Mouse (Mus musculus) liver, adult 2 months (tissue): ENCODE data around the gene Klk8. TPM values are rescaled to one million over a fixed set of nuclear protein-coding genes. Genes with fewer than 3 reads are reported as not detected.

Experiments
- DNase-seq: peaks from one replicate; pipeline ENCODE4 v3.0.0-alpha.2; 2011; ENCODE audit warnings: low read depth, low spot score; ENCODE audit errors: extremely low read depth
- H3K27ac ChIP-seq: fragments of 200-500 bp; replicated peaks from 2 replicates; pipeline ENCODE4 v1.5.1; 2012; ENCODE audit warnings: low read depth, mild to moderate bottlenecking, control low read depth, inconsistent platforms, low read length; ENCODE audit not compliant: insufficient read depth
- H3K27me3 ChIP-seq: fragments of 200-500 bp; 2 replicates; pipeline ENCODE4 v1.6.1; 2012; ENCODE audit warnings: mild to moderate bottlenecking, moderate library complexity, low read length, inconsistent platforms; ENCODE audit not compliant: control insufficient read depth, insufficient read depth
- H3K36me3 ChIP-seq: fragments of 200-500 bp; 2 replicates; pipeline ENCODE4 v1.6.1; 2012; ENCODE audit warnings: low read length, inconsistent platforms; ENCODE audit not compliant: control insufficient read depth, insufficient read depth
- H3K4me1 ChIP-seq: fragments of 200-500 bp; 2 replicates; pipeline ENCODE4 v1.6.1; 2011; ENCODE audit warnings: low read length; ENCODE audit not compliant: control insufficient read depth, insufficient read depth
- H3K4me3 ChIP-seq: fragments of 200-500 bp; 2 replicates; pipeline ENCODE4 v1.5.1; 2011; ENCODE audit warnings: low read depth, mild to moderate bottlenecking, control low read depth, low read length, moderate library complexity; ENCODE audit not compliant: insufficient read depth
- H3K79me2 ChIP-seq: fragments of 200-500 bp; 2 replicates; pipeline ENCODE4 v1.6.1; 2012; ENCODE audit warnings: inconsistent platforms, mild to moderate bottlenecking, low read length, moderate library complexity; ENCODE audit not compliant: control insufficient read depth, insufficient read depth
- H3K9ac ChIP-seq: fragments of 200-500 bp; 2 replicates; pipeline ENCODE4 v1.6.1; 2012; ENCODE audit warnings: low read depth, mild to moderate bottlenecking, control low read depth, inconsistent platforms, low read length
- CTCF ChIP-seq: fragments of 200-500 bp; IDR thresholded peaks from 2 replicates; pipeline ENCODE4 v1.5.1; 2011; ENCODE audit warnings: low read depth, low read length, control low read depth
- POLR2A ChIP-seq: fragments of 200-500 bp; IDR thresholded peaks from 2 replicates; pipeline ENCODE4 v1.6.1; 2011; ENCODE audit warnings: low read length, control low read depth; ENCODE audit not compliant: insufficient read depth; ENCODE audit errors: extremely low read depth
- WGBS: fragments of 180-500 bp; shearing (Covaris S2); methylation state at CpG from one replicate; pipeline ENCODE4 v1.1.7; 2018; 5-methylcytosine and 5-hydroxymethylcytosine counted together
- polyA plus RNA-seq: library from polyadenylated mRNA; depleted of rRNA; stranded (reverse); fragments of >200 nt; gene quantifications from 2 replicates; pipeline ENCODE4 v1.2.3, GENCODE M21; 2012; rRNA removed
- total RNA-seq: library from RNA; depleted of rRNA; stranded (reverse); fragments of >200 nt; gene quantifications from 2 replicates; pipeline ENCODE4 v1.2.3, GENCODE M21; 2014; rRNA removed

Gene Klk8
- total RNA-seq (0.65 and 1.1 TPM in 2 replicates), polyA plus RNA-seq (0.31 TPM in 1 of 2 replicates, not detected in the other)

DNA sequence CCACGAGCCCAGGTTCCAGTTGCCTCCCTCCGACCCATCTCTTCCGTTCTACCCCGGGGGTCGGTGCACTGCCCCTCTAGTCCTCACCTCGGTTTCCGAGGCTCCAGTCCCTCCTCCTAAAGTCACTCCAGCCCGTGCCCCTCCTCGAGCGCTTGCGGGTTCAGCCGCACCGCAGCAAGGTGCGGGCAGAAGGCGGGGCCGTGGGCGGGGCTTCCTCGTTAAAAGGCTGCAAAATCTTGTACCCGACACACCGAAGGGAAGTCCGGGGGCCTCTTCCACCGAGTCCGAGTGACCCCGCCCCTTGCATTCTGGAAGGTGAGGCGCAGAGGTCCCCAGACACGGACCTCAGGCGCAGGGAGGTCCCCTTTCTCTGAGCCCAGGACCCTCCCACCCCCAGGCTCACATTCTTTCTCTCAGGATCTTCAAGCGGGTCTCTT, at the start of gene Klk8:
Gene Klk8 (plus strand): TSS at position 245 of the 437 bp plus-strand sequence.
- H3K4me1 ChIP-seq = no peaks in the 10 kb centered on the region
- no peak for DNase-seq
- TF ChIP-seq CTCF (no peak), POLR2A (no peak)
- no peaks in the 10 kb centered on the region for H3K79me2 ChIP-seq
- 1% methylated on average over 28 of the region's 28 CpGs for WGBS
- no peak within 1 kb of the TSS for H3K9ac ChIP-seq
- no peak within 1 kb of the TSS for H3K27ac ChIP-seq
- H3K36me3 ChIP-seq = no peaks in the 10 kb centered on the region
- H3K4me3 ChIP-seq = peak within 1 kb of the TSS; percentile 34
- 0 out of 2 replicates have a peak, but pooled peaks cover 3% of the 10 kb centered on the region for H3K27me3 ChIP-seq

DNA sequence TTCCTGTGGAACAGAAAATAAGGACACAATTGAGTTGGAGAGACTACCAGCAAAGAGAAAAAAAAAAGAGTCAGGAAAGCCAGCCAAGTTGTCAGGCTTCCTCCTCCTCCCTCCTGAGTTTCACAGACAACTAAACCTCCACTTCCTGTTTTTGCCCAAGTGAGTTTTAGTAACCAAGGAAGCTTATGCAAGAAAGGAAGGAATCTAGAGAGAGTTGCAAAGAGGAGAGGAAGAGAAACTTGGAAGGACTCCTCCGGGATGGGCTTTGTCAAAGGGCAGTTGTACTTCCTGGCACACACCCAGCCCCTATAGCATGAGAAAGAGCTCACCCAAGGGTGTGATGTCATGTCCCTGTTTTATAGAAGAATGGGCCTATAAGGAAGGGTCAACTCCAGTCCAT, 49.6 kb upstream of the Klk8 start:
- H3K4me3 ChIP-seq = no peak overlapping the region
- no peaks in the 10 kb centered on the region for H3K79me2 ChIP-seq
- H3K9ac ChIP-seq = no peak overlapping the region
- DNase-seq = peak; percentile 41
- no peaks in the 10 kb centered on the region for H3K36me3 ChIP-seq
- H3K4me1 ChIP-seq = no peaks in the 10 kb centered on the region
- H3K27me3 ChIP-seq = no peaks in the 10 kb centered on the region
- 64% methylated on average over 1 of the region's 1 CpGs for WGBS
- TF ChIP-seq POLR2A = no peak
- no peak for TF ChIP-seq CTCF
- no peak overlapping the region for H3K27ac ChIP-seq

DNA sequence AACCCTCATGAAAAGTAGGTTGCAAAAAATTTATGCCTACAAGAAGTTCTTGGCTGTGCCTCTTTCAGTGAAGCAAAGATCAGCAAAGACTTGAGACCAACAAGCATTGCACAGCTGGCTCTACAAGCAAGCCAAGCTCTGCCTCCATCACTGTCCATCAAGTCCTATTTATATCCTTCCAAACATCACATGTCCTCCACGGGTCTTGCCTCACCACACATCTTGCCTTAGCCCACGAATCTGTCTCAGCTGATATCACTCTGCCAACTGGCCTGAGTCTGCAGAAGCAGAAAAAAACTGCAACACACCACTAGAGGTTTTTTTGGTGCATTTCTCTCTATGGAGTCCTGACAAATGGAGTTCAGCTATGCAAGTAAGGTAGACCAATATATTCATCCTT, 44.6 kb upstream of the Klk8 start:
- DNase-seq = no peak
- Histone ChIP-seq H3K4me3 (no peak overlapping the region), H3K27me3 (no peaks in the 10 kb centered on the region), H3K36me3 (no peaks in the 10 kb centered on the region), H3K79me2 (no peaks in the 10 kb centered on the region), H3K27ac (no peak overlapping the region), H3K9ac (no peak overlapping the region), H3K4me1 (no peaks in the 10 kb centered on the region)
- TF ChIP-seq CTCF = no peak
- TF ChIP-seq POLR2A = no peak
- WGBS = 42% methylated on average over 2 of the region's 2 CpGs

DNA sequence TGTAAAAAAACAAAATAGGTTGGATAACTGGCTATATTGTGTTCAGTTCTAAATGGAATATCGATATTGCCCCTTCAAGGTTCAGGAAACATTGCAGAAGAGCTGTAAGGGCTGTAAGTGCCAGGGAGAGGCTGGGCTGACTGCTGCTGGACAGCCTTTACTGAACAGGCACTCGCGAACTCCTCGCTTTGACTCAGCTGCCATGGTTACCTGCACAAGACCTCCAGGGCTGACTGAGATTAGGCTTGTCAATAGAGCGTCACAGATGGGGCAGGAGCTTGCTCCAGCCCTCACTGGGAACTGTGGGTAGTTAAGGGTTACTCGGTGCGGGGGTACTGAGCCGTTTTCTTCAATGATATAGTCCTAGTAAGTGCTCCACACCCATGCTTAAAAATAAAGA, 30.9 kb upstream of the Klk8 start:
- no peaks in the 10 kb centered on the region for H3K36me3 ChIP-seq
- 36% methylated on average over 8 of the region's 8 CpGs for WGBS

DNA sequence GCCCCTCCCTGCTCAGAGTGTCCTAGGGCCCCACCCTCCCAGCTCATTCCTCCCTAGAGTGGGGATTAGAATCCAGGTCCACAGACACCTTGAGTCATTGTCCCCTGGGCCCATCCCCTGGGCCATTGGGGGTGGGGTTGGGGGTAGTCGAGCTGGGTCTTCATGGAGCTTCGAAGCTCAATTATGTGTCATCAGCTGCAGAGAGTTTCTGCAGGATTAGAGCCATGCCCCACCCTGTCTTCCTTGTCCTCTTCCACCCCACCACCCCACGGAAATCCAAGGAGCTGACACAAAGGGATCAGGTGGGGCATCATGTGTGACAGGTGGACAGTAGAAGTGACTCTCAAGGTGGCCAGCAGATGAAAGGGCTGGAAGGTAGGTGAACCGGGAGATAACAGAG, 28.8 kb upstream of the Klk8 start, which contains the start of gene Klk12:
Gene Klk12 (plus strand): TSS at position 301 of the 400 bp plus-strand sequence.
- no peaks in the 10 kb centered on the region for H3K4me1 ChIP-seq
- WGBS = 58% methylated on average over 4 of the region's 4 CpGs
- H3K27ac ChIP-seq = no peak within 1 kb of the TSS
- H3K4me3 ChIP-seq = no peak within 1 kb of the TSS
- H3K36me3 ChIP-seq = no peaks in the 10 kb centered on the region
- TF ChIP-seq POLR2A (no peak), CTCF (no peak)
- H3K9ac ChIP-seq = no peak within 1 kb of the TSS
- no peaks in the 10 kb centered on the region for H3K79me2 ChIP-seq
- DNase-seq = no peak
- no peaks in the 10 kb centered on the region for H3K27me3 ChIP-seq

More for the DNA sequence above, 30.9 kb upstream of the Klk8 start:
- H3K27ac ChIP-seq = no peak overlapping the region
- no peaks in the 10 kb centered on the region for H3K27me3 ChIP-seq
- no peaks in the 10 kb centered on the region for H3K79me2 ChIP-seq
- H3K4me3 ChIP-seq = no peak overlapping the region
- no peak overlapping the region for H3K9ac ChIP-seq
- no peaks in the 10 kb centered on the region for H3K4me1 ChIP-seq
- no peak for TF ChIP-seq POLR2A
- TF ChIP-seq CTCF = no peak
- DNase-seq = no peak

DNA sequence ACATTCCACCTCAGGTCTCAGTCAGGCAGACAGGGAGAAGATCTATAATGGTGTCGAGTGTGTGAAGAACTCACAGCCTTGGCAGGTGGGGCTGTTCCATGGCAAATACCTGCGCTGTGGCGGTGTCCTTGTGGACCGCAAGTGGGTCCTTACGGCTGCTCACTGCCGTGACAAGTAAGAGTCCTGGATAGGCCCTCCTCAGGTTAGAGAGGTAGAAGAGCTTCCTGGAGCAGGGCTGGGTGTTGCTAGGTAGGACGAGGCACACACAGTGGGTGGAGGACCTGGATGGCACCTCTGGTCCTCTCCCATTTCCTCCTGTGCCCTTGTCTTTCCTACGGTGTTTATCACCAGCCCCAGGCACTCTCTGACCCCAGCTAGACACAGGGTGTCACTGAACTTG, 27.7 kb upstream of the Klk8 start:
- H3K27me3 ChIP-seq = no peaks in the 10 kb centered on the region
- no peak overlapping the region for H3K27ac ChIP-seq

More for the DNA sequence above, 27.7 kb upstream of the Klk8 start:
- Histone ChIP-seq H3K9ac (no peak overlapping the region), H3K79me2 (no peaks in the 10 kb centered on the region), H3K4me3 (no peak overlapping the region), H3K36me3 (no peaks in the 10 kb centered on the region), H3K4me1 (no peaks in the 10 kb centered on the region)
- no peak for TF ChIP-seq POLR2A
- TF ChIP-seq CTCF = no peak
- no peak for DNase-seq
- 88% methylated on average over 8 of the region's 8 CpGs for WGBS
